ENCODE assay signal across 14 mouse cellular contexts in genomic region chr19:31956359-31956758, GRCm38 (mm10).
"Had no signal": no experiment of that assay in that cellular context is flagged by ENCODE, and none has a peak within 500 bp of the region (broad histone marks: within the 10 kb centered on the region; RNA-seq: fewer than 3 reads in every experiment).

No protein-coding gene starts in this region.

- DNase-seq: kidney, adult 9 months; kidney, postnatal 36 days; layer of hippocampus, adult 9-11 months; liver; lung, adult 2 months; midbrain, embryonic 14.5 days; thymus, postnatal 4 days had no signal

- H3K4me1 ChIP-seq: limb, embryonic 12.5 days; midbrain, embryonic 10.5 days; neural tube, embryonic 12.5 days had no signal

- H3K9me3 ChIP-seq: limb, embryonic 12.5 days; midbrain, embryonic 10.5 days; neural tube, embryonic 12.5 days had no signal

- H3K27me3 ChIP-seq: limb, embryonic 12.5 days; neural tube, embryonic 12.5 days had no signal

- H3K4me3 ChIP-seq: limb, embryonic 12.5 days; midbrain, embryonic 10.5 days; neural tube, embryonic 12.5 days had no signal

- H3K36me3 ChIP-seq: limb, embryonic 12.5 days; midbrain, embryonic 10.5 days; neural tube, embryonic 12.5 days had no signal

- H3K4me2 ChIP-seq: limb, embryonic 12.5 days; neural tube, embryonic 12.5 days had no signal

- H3K9ac ChIP-seq: limb, embryonic 12.5 days; liver, embryonic 14.5 days; neural tube, embryonic 12.5 days had no signal

- ATAC-seq: lung, postnatal 0 days had no signal

- H3K27ac ChIP-seq: kidney, postnatal 0 days; limb, embryonic 12.5 days; liver, embryonic 14.5 days; midbrain, embryonic 10.5 days; neural tube, embryonic 12.5 days; stomach, postnatal 0 days had no signal
